Mouse (Mus musculus): Measurements from ENCODE around the gene Fbxl13. TPM values are rescaled to one million over a fixed set of nuclear protein-coding genes. Genes with fewer than 3 reads are reported as not detected.

The Fbxl13 gene
- polyA plus RNA-seq, 2 experiments: 0.05 to 0.08 TPM

DNA sequence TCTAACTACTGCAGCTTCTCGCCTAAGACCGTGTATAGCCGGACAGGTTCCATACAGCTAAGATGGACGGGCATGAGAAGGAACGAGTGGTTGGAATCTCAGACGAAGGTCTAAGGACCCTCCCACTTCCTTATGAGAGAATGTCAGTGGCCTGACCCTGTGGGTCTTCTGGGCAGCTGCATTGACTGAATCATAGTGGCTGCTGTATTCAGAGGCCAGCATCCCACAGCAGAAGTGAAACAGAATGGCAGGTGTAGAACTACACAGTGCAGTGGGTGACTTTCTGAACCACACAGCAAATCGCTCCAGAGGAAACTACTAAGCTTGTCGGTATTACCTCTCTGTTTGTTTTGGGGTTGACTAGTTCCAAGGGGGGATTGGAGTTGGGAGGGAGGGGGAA lies 140.3 kb downstream of the Fbxl13 start:
- Histone ChIP-seq H3K4me2 (ENCODE audit: low read depth) (no peak overlapping the region), H3K27ac (no peak overlapping the region), H3K9me3 (ENCODE audit: control insufficient read depth, low read length) (no peaks in the 10 kb centered on the region), H3K4me3 (ENCODE audit: insufficient read depth in 1 of 2, low read depth in 2 of 2, low read length in 2 of 2) (no peak overlapping the region), H3K9ac (replicated peaks) (no peak overlapping the region), H3K4me1 (replicated peaks; ENCODE audit: control insufficient read depth in 2 of 2, insufficient read depth in 2 of 2, low read length in 1 of 2) (no peaks in the 10 kb centered on the region), H3K27me3 (ENCODE audit: control insufficient read depth, insufficient read depth, low read length) (no peaks in the 10 kb centered on the region), H3K36me3 (replicated peaks; ENCODE audit: control insufficient read depth, insufficient read depth, low read depth) (no peaks in the 10 kb centered on the region)
- WGBS (ENCODE audit: insufficient replicate concordance): 68% methylated on average over 8 of the region's 8 CpGs
- TF ChIP-seq EP300 (IDR thresholded peaks at IDR 0.05; ENCODE audit: low read depth): no peak
- no peak for TF ChIP-seq CTCF (IDR thresholded peaks at IDR 0.05; ENCODE audit: low read depth)
- ATAC-seq (ENCODE audit: insufficient read depth): no peak
- DNase-seq (ENCODE audit: low read depth in 3 of 3, low spot score in 3 of 3): no peak

DNA sequence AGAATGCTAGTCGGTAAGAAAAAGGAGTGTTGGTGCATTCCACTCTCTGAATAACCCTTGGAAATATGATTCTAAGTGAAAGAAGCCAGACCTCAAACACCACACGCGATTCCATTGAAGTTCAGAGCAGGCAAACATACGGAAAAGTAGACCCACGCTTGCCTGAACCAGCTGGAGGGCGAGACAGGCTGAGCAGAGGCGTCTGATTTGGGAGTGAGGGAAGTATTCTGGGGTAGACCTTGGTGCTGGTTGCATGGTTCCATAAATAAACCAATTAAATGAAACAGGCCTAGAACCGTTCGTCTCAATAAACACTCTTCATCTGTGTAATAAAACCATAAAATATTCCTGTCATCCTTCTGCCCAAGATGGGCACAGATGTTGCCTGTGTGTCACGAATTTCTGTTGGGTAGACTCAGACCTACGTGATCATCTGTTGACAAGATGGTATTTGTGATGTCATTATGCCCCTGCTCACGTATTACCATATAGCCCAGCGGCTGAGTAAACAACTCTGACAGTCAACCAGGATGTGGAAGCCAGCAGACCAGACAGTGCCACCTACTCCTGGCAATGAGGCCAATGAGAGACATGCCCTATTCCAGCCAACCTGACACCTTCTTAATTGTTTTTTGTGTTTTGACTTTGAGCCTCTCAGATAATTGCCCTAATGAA lies 142.4 kb downstream of the Fbxl13 start:
- 66% methylated on average over 13 of the region's 13 CpGs for WGBS (ENCODE audit: insufficient replicate concordance)

DNA sequence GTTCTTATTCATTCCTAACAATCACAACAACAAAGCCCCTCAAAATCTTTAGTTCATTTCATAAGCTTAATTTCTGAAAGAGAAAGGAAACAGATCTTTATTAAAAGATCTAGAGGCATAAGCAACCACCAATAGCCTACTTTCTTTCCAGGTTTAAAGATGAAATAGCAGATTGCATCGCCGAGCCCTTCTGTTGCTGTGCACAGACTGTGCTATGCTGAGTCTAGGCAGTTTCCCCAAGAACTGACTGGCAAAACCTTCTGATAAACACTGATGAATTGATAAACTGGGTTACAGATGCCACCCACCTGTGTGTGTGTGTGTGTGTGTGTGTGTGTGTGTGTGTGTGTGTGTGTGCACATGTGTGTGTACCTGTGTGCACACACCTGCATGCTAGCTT lies 144.5 kb downstream of the Fbxl13 start:
- WGBS (ENCODE audit: insufficient replicate concordance): 78% methylated on average over 2 of the region's 2 CpGs
- Histone ChIP-seq H3K9me3 (ENCODE audit: control insufficient read depth, low read length) (no peaks in the 10 kb centered on the region), H3K4me3 (ENCODE audit: insufficient read depth in 1 of 2, low read depth in 2 of 2, low read length in 2 of 2) (no peak overlapping the region), H3K27me3 (ENCODE audit: control insufficient read depth, insufficient read depth, low read length) (no peaks in the 10 kb centered on the region), H3K4me2 (ENCODE audit: low read depth) (no peak overlapping the region), H3K9ac (replicated peaks) (no peak overlapping the region), H3K27ac (no peak overlapping the region), H3K36me3 (replicated peaks; ENCODE audit: control insufficient read depth, insufficient read depth, low read depth) (no peaks in the 10 kb centered on the region), H3K4me1 (replicated peaks; ENCODE audit: control insufficient read depth in 2 of 2, insufficient read depth in 2 of 2, low read length in 1 of 2) (no peaks in the 10 kb centered on the region)
- ATAC-seq (ENCODE audit: insufficient read depth): no peak
- DNase-seq (ENCODE audit: low read depth in 3 of 3, low spot score in 3 of 3): no peak
- TF ChIP-seq CTCF (IDR thresholded peaks at IDR 0.05; ENCODE audit: low read depth) (no peak), EP300 (IDR thresholded peaks at IDR 0.05; ENCODE audit: low read depth) (no peak)

More for the DNA sequence above, 142.4 kb downstream of the Fbxl13 start:
- no peak for TF ChIP-seq EP300 (IDR thresholded peaks at IDR 0.05; ENCODE audit: low read depth)
- no peak for TF ChIP-seq CTCF (IDR thresholded peaks at IDR 0.05; ENCODE audit: low read depth)
- no peak for ATAC-seq (ENCODE audit: insufficient read depth)
- Histone ChIP-seq H3K27ac (no peak overlapping the region), H3K4me3 (ENCODE audit: insufficient read depth in 1 of 2, low read depth in 2 of 2, low read length in 2 of 2) (no peak overlapping the region), H3K9ac (replicated peaks) (no peak overlapping the region), H3K27me3 (ENCODE audit: control insufficient read depth, insufficient read depth, low read length) (no peaks in the 10 kb centered on the region), H3K4me2 (ENCODE audit: low read depth) (no peak overlapping the region), H3K4me1 (replicated peaks; ENCODE audit: control insufficient read depth in 2 of 2, insufficient read depth in 2 of 2, low read length in 1 of 2) (no peaks in the 10 kb centered on the region), H3K36me3 (replicated peaks; ENCODE audit: control insufficient read depth, insufficient read depth, low read depth) (no peaks in the 10 kb centered on the region), H3K9me3 (ENCODE audit: control insufficient read depth, low read length) (no peaks in the 10 kb centered on the region)
- no peak for DNase-seq (ENCODE audit: low read depth in 3 of 3, low spot score in 3 of 3)

DNA sequence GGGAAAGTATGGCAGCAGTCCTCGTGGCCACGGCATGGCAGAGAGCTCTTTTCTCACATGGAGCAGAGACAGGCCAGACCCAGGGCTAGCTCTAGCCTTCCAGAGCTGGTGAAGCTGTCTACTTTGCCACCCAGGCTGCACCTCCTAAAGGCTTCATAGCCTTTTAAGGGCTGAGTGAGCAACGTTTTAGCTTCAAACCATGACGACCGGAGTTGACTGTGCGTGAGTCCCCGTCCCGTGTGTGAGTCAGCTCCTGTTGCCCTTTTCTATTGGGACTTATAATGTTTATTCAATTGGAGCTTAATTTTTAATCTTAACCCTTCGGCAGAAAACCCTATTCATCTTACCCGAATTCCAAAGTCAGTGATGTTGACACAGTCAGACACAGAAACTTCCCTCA lies 145.3 kb downstream of the Fbxl13 start:
- ATAC-seq (ENCODE audit: insufficient read depth): no peak
- TF ChIP-seq EP300 (IDR thresholded peaks at IDR 0.05; ENCODE audit: low read depth) (no peak), CTCF (IDR thresholded peaks at IDR 0.05; ENCODE audit: low read depth) (no peak)

GRCm38 (mm10) chr5:21498925-21499324 lies 146.5 kb downstream of the Fbxl13 start:
- Histone ChIP-seq H3K9me3 (ENCODE audit: control insufficient read depth, low read length) (no peaks in the 10 kb centered on the region), H3K27me3 (ENCODE audit: control insufficient read depth, insufficient read depth, low read length) (no peaks in the 10 kb centered on the region), H3K9ac (replicated peaks) (no peak overlapping the region), H3K4me2 (ENCODE audit: low read depth) (no peak overlapping the region), H3K27ac (no peak overlapping the region), H3K4me1 (replicated peaks; ENCODE audit: control insufficient read depth in 2 of 2, insufficient read depth in 2 of 2, low read length in 1 of 2) (no peaks in the 10 kb centered on the region), H3K4me3 (ENCODE audit: insufficient read depth in 1 of 2, low read depth in 2 of 2, low read length in 2 of 2) (no peak overlapping the region), H3K36me3 (replicated peaks; ENCODE audit: control insufficient read depth, insufficient read depth, low read depth) (no peaks in the 10 kb centered on the region)
- DNase-seq (ENCODE audit: low read depth in 3 of 3, low spot score in 3 of 3): no peak
- TF ChIP-seq CTCF (IDR thresholded peaks at IDR 0.05; ENCODE audit: low read depth): no peak
- TF ChIP-seq EP300 (IDR thresholded peaks at IDR 0.05; ENCODE audit: low read depth): no peak
- no peak for ATAC-seq (ENCODE audit: insufficient read depth)
- WGBS (ENCODE audit: insufficient replicate concordance): 75% methylated on average over 11 of the region's 11 CpGs

More for the DNA sequence above, 145.3 kb downstream of the Fbxl13 start:
- WGBS (ENCODE audit: insufficient replicate concordance): 72% methylated on average over 10 of the region's 10 CpGs
- Histone ChIP-seq H3K4me2 (ENCODE audit: low read depth) (no peak overlapping the region), H3K27me3 (ENCODE audit: control insufficient read depth, insufficient read depth, low read length) (no peaks in the 10 kb centered on the region), H3K27ac (no peak overlapping the region), H3K4me1 (replicated peaks; ENCODE audit: control insufficient read depth in 2 of 2, insufficient read depth in 2 of 2, low read length in 1 of 2) (no peaks in the 10 kb centered on the region), H3K9me3 (ENCODE audit: control insufficient read depth, low read length) (no peaks in the 10 kb centered on the region), H3K9ac (replicated peaks) (no peak overlapping the region), H3K36me3 (replicated peaks; ENCODE audit: control insufficient read depth, insufficient read depth, low read depth) (no peaks in the 10 kb centered on the region), H3K4me3 (ENCODE audit: insufficient read depth in 1 of 2, low read depth in 2 of 2, low read length in 2 of 2) (no peak overlapping the region)
- no peak for DNase-seq (ENCODE audit: low read depth in 3 of 3, low spot score in 3 of 3)

Measured in liver, embryonic 14.5 days (tissue).